Mouse (Mus musculus): ENCODE measurements at regions not wholly inside any gene's neighbourhood (a gene's known extent, or its start where the extent isn't known, plus 50 kb on each side); places are given as distances from the start of the nearest gene placed in this dataset.

- TF ChIP-seq FLI1 (IDR thresholded peaks at IDR 0.05; ENCODE audit: low read length): no peak
- TF ChIP-seq GATA1 (IDR thresholded peaks at IDR 0.05; ENCODE audit: borderline replicate concordance, low read length): no peak
Measured at GRCm38 (mm10) chr4:40380309-40380708, 91.7 kb upstream of the Tmem215 start.

Data from megakaryocyte, embryonic 14.5 days (primary cell).